In genomic region chr8:9707433-9707832, GRCm38 (mm10) we compare ENCODE assay signal across 12 mouse cellular contexts.
DNase-seq lines count a peak whose midpoint lies in the region; TF ChIP-seq lines count a peak whose summit lies in the region.
"Had no signal": no experiment of that assay in that cellular context is flagged by ENCODE, and none has a peak within 500 bp of the region (broad histone marks: within the 10 kb centered on the region; RNA-seq: fewer than 3 reads in every experiment).

No protein-coding gene starts in this region.

- TF ChIP-seq CTCF in left cerebral cortex, adult 2 months (IDR thresholded peaks at IDR 0.05): no peak; the same call in 1 of the 2 replicates

- peak overlapping the region; percentile 30; the same call in 1 of the 2 replicates for H3K27ac ChIP-seq in left cerebral cortex, adult 2 months

- DNase-seq in heart, adult 11 months: peak; percentile 41
- DNase-seq in heart, postnatal 10 days: no peak
- DNase-seq in frontal cortex, postnatal 25 days (ENCODE audit: low spot score in 2 of 2): peak; percentile 42 to 45
- DNase-seq in left cerebral cortex, adult 2 months (ENCODE audit: extremely low spot score in 1 of 2, low spot score in 2 of 2): peak; percentile 58 to 73
- DNase-seq in right cerebral cortex, postnatal 36 days (ENCODE audit: low spot score in 2 of 2): peak; percentile 80 to 90
- DNase-seq in lung, adult 18-20 months: no peak
- DNase-seq in urinary bladder, postnatal 4 days (ENCODE audit: low spot score in 2 of 2): no peak
- no peak for DNase-seq in MN1 (ENCODE audit: low spot score)
- DNase-seq: kidney, postnatal 36 days; lung, postnatal 36 days; midbrain, embryonic 14.5 days; thymus, adult 18-20 months had no signal

- intact Hi-C loops in heart, postnatal 10 days (cut with DNase I): no loop called here
- intact Hi-C loops in left cerebral cortex, adult 2 months (cut with DNase I): loop anchor here (2.0 to 10.0 kb wide), 3 partner anchors 51 to 227 kb away; partner anchors contain the start of gene Fam155a

- no peak overlapping the region for H3K4me3 ChIP-seq in left cerebral cortex, adult 2 months

Comparison
In these comparisons a context has a peak if more than half of its experiments do, and no peak if none do; other contexts are left out.
1. DNase-seq: peak in heart, adult 11 months (single experiment), frontal cortex, postnatal 25 days (2 of 2), left cerebral cortex, adult 2 months (2 of 2) and right cerebral cortex, postnatal 36 days (2 of 2); none in heart, postnatal 10 days (0 of 2), lung, adult 18-20 months (0 of 2), urinary bladder, postnatal 4 days (0 of 2) and MN1 (single experiment).